Mouse (Mus musculus) embryonic facial prominence, embryonic 10.5 days (tissue): Measurements from ENCODE around the gene Gpatch1. TPM values are rescaled to one million over a fixed set of nuclear protein-coding genes. Genes with fewer than 3 reads are reported as not detected.
"Not testable (repeated sequence)": the region's sequence is repeated elsewhere in the genome, so short reads cannot be mapped to it uniquely, and the experiment has no call there.

Experiments used
- DNase-seq: peaks from one replicate; pipeline ENCODE4 v3.0.0-alpha.2; 2017; ENCODE audit warnings: low spot score
- H3K27ac ChIP-seq: fragments of 300-500 bp; sonication (generic); replicated peaks from 2 replicates; pipeline ENCODE4 v1.5.1; 2016; ENCODE audit warnings: mild to moderate bottlenecking
- H3K27me3 ChIP-seq: fragments of 300-500 bp; sonication (generic); replicated peaks from 2 replicates; pipeline ENCODE4 v1.6.1; 2016; ENCODE audit warnings: low read depth, mild to moderate bottlenecking; ENCODE audit not compliant: poor library complexity, severe bottlenecking
- H3K36me3 ChIP-seq: fragments of 300-500 bp; sonication (generic); replicated peaks from 2 replicates; pipeline ENCODE4 v1.6.1; 2016; ENCODE audit warnings: mild to moderate bottlenecking, moderate library complexity
- H3K4me1 ChIP-seq: fragments of 300-500 bp; sonication (generic); 2 replicates; pipeline ENCODE4 v1.6.1; 2016
- H3K4me3 ChIP-seq: fragments of 300-500 bp; sonication (generic); 2 replicates; pipeline ENCODE4 v1.5.1; 2016; ENCODE audit warnings: mild to moderate bottlenecking, moderate library complexity
- H3K9me3 ChIP-seq: fragments of 300-500 bp; sonication (generic); 2 replicates; pipeline ENCODE4 v1.6.1; 2016; ENCODE audit warnings: mild to moderate bottlenecking
- WGBS: fragments of 180-500 bp; shearing (Covaris S2); methylation state at CpG from one replicate; pipeline ENCODE4 v1.1.7; 2016; 5-methylcytosine and 5-hydroxymethylcytosine counted together
- polyA plus RNA-seq: library from polyadenylated mRNA; unstranded; fragments of >200 nt; fragmentation: Nextera tagmentation; extraction: Ambion mirVana; gene quantifications from 2 replicates; pipeline ENCODE4 v1.2.1, GENCODE M21; 2016

Gene Gpatch1
- polyA plus RNA-seq, 1 experiment from 2014 or later = 18.7 TPM

- not testable (repeated sequence) for H3K9me3 ChIP-seq, H3K27me3 ChIP-seq, H3K27ac ChIP-seq, DNase-seq, H3K4me3 ChIP-seq, H3K36me3 ChIP-seq
- 83% methylated on average over 3 of the region's 3 CpGs for WGBS
- H3K4me1 ChIP-seq = peaks cover 30% of the 10 kb centered on the region
Observed at GRCm38 (mm10) chr7:35319221-35319620, 981 bp upstream of the Gpatch1 start.

- no peak overlapping the region for H3K27ac ChIP-seq
- peaks cover 21% of the 10 kb centered on the region for H3K36me3 ChIP-seq
- peaks cover 16% of the 10 kb centered on the region for H3K4me1 ChIP-seq
- DNase-seq = no peak
- no peak overlapping the region for H3K4me3 ChIP-seq
- H3K9me3 ChIP-seq = no peaks in the 10 kb centered on the region
- H3K27me3 ChIP-seq = no peaks in the 10 kb centered on the region
Observed at GRCm38 (mm10) chr7:35314156-35314555, 4.1 kb downstream of the Gpatch1 start.

- no peaks in the 10 kb centered on the region for H3K27me3 ChIP-seq
- H3K4me1 ChIP-seq = peaks cover 7% of the 10 kb centered on the region
- no peak for DNase-seq
- no peaks in the 10 kb centered on the region for H3K9me3 ChIP-seq
- WGBS = 91% methylated on average over 3 of the region's 3 CpGs
- H3K36me3 ChIP-seq = peaks cover 50% of the 10 kb centered on the region
- no peak overlapping the region for H3K27ac ChIP-seq
- no peak overlapping the region for H3K4me3 ChIP-seq
Observed at GRCm38 (mm10) chr7:35311214-35311613, 7.0 kb downstream of the Gpatch1 start.

- Histone ChIP-seq H3K9me3 (no peaks in the 10 kb centered on the region), H3K27me3 (no peaks in the 10 kb centered on the region), H3K27ac (no peak overlapping the region), H3K36me3 (peaks cover 85% of the 10 kb centered on the region), H3K4me1 (peaks cover 6% of the 10 kb centered on the region; the same call in 1 of the 2 replicates), H3K4me3 (no peak overlapping the region)
- no peak for DNase-seq
Observed at GRCm38 (mm10) chr7:35300792-35301191, 17.4 kb downstream of the Gpatch1 start.

GRCm38 (mm10) chr7:35299656-35300055 lies 18.6 kb downstream of the Gpatch1 start:
- no peak for DNase-seq
- WGBS = 84% methylated on average over 8 of the region's 8 CpGs
- H3K36me3 ChIP-seq = peaks cover 85% of the 10 kb centered on the region
- no peaks in the 10 kb centered on the region for H3K27me3 ChIP-seq
- no peak overlapping the region for H3K27ac ChIP-seq
- H3K4me1 ChIP-seq = peaks cover 6% of the 10 kb centered on the region; the same call in 1 of the 2 replicates
- H3K4me3 ChIP-seq = no peak overlapping the region
- H3K9me3 ChIP-seq = no peaks in the 10 kb centered on the region

- Histone ChIP-seq H3K4me1 (peaks cover 6% of the 10 kb centered on the region; the same call in 1 of the 2 replicates), H3K4me3 (no peak overlapping the region), H3K27ac (no peak overlapping the region), H3K36me3 (peaks cover 86% of the 10 kb centered on the region), H3K9me3 (no peaks in the 10 kb centered on the region), H3K27me3 (no peaks in the 10 kb centered on the region)
- WGBS = 94% methylated on average over 5 of the region's 5 CpGs
- DNase-seq = no peak
Observed at GRCm38 (mm10) chr7:35297886-35298285, 20.4 kb downstream of the Gpatch1 start.

GRCm38 (mm10) chr7:35295631-35296030 lies 22.6 kb downstream of the Gpatch1 start:
- Histone ChIP-seq H3K36me3 (peaks cover 88% of the 10 kb centered on the region), H3K27me3 (no peaks in the 10 kb centered on the region), H3K4me1 (peaks cover 6% of the 10 kb centered on the region; the same call in 1 of the 2 replicates), H3K27ac (no peak overlapping the region), H3K4me3 (no peak overlapping the region), H3K9me3 (no peaks in the 10 kb centered on the region)
- WGBS = 91% methylated on average over 2 of the region's 2 CpGs
- no peak for DNase-seq

- 89% methylated on average over 13 of the region's 13 CpGs for WGBS
- Histone ChIP-seq H3K27me3 (no peaks in the 10 kb centered on the region), H3K27ac (no peak overlapping the region), H3K4me1 (no peaks in the 10 kb centered on the region), H3K4me3 (no peak overlapping the region), H3K36me3 (peaks cover 93% of the 10 kb centered on the region), H3K9me3 (no peaks in the 10 kb centered on the region)
- no peak for DNase-seq
Observed at GRCm38 (mm10) chr7:35293464-35293863, 24.8 kb downstream of the Gpatch1 start.

- Histone ChIP-seq H3K27ac (no peak overlapping the region), H3K27me3 (no peaks in the 10 kb centered on the region), H3K4me3 (no peak overlapping the region), H3K36me3 (peaks cover 92% of the 10 kb centered on the region), H3K4me1 (no peaks in the 10 kb centered on the region), H3K9me3 (peaks cover 28% of the 10 kb centered on the region)
- 90% methylated on average over 3 of the region's 3 CpGs for WGBS
- no peak for DNase-seq
Observed at GRCm38 (mm10) chr7:35278933-35279332, 39.3 kb downstream of the Gpatch1 start.

GRCm38 (mm10) chr7:35277433-35277832 lies 40.8 kb downstream of the Gpatch1 start:
- peaks cover 28% of the 10 kb centered on the region for H3K9me3 ChIP-seq
- H3K27me3 ChIP-seq = no peaks in the 10 kb centered on the region
- WGBS = 83% methylated on average over 4 of the region's 4 CpGs
- no peak for DNase-seq
- H3K4me3 ChIP-seq = no peak overlapping the region
- H3K4me1 ChIP-seq = no peaks in the 10 kb centered on the region
- H3K36me3 ChIP-seq = peaks cover 78% of the 10 kb centered on the region
- H3K27ac ChIP-seq = no peak overlapping the region

- Histone ChIP-seq H3K4me3 (peak overlapping the region; percentile 55), H3K9me3 (peaks cover 5% of the 10 kb centered on the region), H3K36me3 (peaks cover 4% of the 10 kb centered on the region), H3K27me3 (no peaks in the 10 kb centered on the region), H3K4me1 (peaks cover 9% of the 10 kb centered on the region), H3K27ac (peak overlapping the region; percentile 73)
- DNase-seq = peak; percentile 80
- 10% methylated on average over 21 of the region's 21 CpGs for WGBS
Observed at GRCm38 (mm10) chr7:35269443-35270024, 48.7 kb downstream of the Gpatch1 start.

- DNase-seq = no peak
- Histone ChIP-seq H3K36me3 (no peaks in the 10 kb centered on the region), H3K27me3 (no peaks in the 10 kb centered on the region), H3K27ac (no peak overlapping the region), H3K4me1 (peaks cover 9% of the 10 kb centered on the region), H3K4me3 (no peak overlapping the region), H3K9me3 (no peaks in the 10 kb centered on the region)
- WGBS = 75% methylated on average over 5 of the region's 5 CpGs
Observed at GRCm38 (mm10) chr7:35267841-35268240, 50.4 kb downstream of the Gpatch1 start.

- no peaks in the 10 kb centered on the region for H3K27me3 ChIP-seq
- H3K9me3 ChIP-seq = no peaks in the 10 kb centered on the region
- no peak overlapping the region for H3K4me3 ChIP-seq
- H3K36me3 ChIP-seq = no peaks in the 10 kb centered on the region
- 71% methylated on average over 4 of the region's 4 CpGs for WGBS
- no peak overlapping the region for H3K27ac ChIP-seq
- peaks cover 9% of the 10 kb centered on the region for H3K4me1 ChIP-seq
- no peak for DNase-seq
Observed at GRCm38 (mm10) chr7:35266666-35267065, 51.6 kb downstream of the Gpatch1 start.
